Mouse (Mus musculus): ENCODE results near the gene Ppp2ca. TPM values are rescaled to one million over a fixed set of nuclear protein-coding genes. Genes with fewer than 3 reads are reported as not detected.

Gene Ppp2ca
- 120 TPM for polyA plus RNA-seq (2017; shearing (Covaris generic))

DNA sequence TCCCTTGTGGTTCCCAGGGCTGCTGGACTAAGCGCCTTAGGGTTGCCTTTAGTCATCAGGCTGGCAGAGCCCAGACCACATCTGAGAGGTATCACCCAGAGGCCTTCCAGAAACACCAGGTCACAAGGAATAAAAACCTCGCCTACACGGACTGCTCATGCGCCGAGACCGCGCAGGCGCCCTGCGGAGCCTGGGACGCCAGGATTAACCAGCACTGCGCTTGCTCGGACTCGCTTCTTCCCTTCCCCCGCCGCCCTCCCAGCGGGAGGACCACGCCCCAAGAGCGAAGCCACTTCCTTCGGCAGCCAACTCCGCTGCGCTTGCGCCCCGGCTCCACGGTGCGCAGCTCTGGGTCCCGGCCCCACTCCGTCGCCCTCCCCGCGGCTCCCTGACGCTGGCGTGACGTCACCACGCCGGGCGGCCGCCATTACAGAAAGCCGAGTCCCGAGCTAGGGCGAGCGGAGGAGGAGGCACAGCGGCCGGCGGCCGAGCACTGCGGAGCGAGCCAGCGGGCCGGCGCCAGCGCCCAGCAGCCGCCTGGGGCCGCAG is at the start of gene Ppp2ca:
Ppp2ca (plus strand) TSS at position 284 of the 549 bp plus-strand sequence.

DNA sequence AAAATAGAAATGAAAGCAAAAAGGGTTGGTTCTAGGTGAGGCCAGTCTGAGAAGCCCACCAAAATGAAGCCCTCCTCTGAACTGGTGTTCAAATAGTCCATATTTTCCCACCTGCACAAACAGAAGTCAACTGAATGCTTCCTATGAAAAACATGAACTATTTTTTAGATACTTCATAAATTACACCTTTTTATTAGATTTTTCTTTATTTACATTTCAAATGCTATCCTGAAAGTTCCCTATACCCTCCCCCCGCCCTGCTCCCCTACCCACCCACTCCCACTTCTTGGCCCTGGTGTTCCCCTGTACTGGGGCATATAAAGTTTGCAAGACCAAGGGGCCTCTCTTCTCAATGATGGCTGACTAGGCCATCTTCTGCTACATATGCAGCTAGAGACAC is 46.9 kb downstream of the Ppp2ca start, which contains the start of gene Olfr1373:
Olfr1373 (minus strand) TSS at position 101 of the 400 bp plus-strand sequence.

Other genes starting within 250 kb of the Ppp2ca start
- gene Jade2, start 241.0 kb upstream of the Ppp2ca start, polyA plus RNA-seq (2017; shearing (Covaris generic)) = 7.1 TPM
- gene Cdkn2aipnl, start 131.0 kb upstream of the Ppp2ca start, polyA plus RNA-seq (2017; shearing (Covaris generic)) = 152 TPM
- 275 TPM for gene Ube2b, start 97.9 kb upstream of the Ppp2ca start, polyA plus RNA-seq (2017; shearing (Covaris generic))
- 5.5 TPM for gene Cdkl3, start 94.5 kb upstream of the Ppp2ca start, polyA plus RNA-seq (2017; shearing (Covaris generic))
- not detected for gene Olfr1373, start 46.8 kb downstream of the Ppp2ca start, polyA plus RNA-seq (2017; shearing (Covaris generic))
- gene Olfr1371, start 115.3 kb downstream of the Ppp2ca start, polyA plus RNA-seq (2017; shearing (Covaris generic)) = not detected
- 298 TPM for gene Skp1a, start 133.3 kb downstream of the Ppp2ca start, polyA plus RNA-seq (2017; shearing (Covaris generic))
- gene Tcf7, start 184.3 kb downstream of the Ppp2ca start, polyA plus RNA-seq (2017; shearing (Covaris generic)) = 762 TPM